Mouse (Mus musculus) lung, postnatal 10 days (tissue): ENCODE results near the gene Dnajb6.
"Not testable (repeated sequence)": the region's sequence is repeated elsewhere in the genome, so short reads cannot be mapped to it uniquely, and the experiment has no call there.

ENCODE experiments used
- DNase-seq: peaks from one replicate; pipeline ENCODE4 v3.0.0; 2021

Dnajb6 gene

DNA sequence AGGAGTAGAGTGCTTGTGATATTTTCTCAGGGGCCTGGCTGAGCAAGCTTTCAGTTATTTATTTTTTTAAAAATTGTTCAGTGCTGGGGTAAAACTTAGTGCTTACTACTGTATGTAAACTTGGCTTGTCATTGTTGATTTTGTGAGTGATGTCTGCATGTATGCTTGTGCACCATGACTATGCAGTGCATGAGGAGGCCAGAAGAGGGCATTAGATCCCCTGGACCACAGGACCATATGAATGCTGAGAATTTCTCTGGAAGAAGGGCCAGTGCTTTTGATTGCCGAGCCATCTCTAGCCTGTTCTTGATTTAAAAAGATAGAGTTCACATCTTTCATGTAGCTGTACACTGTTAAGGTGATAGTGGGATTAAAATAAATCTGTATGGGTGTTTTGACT lies 35.4 kb downstream of the Dnajb6 start:
- peak; percentile 25 for DNase-seq

DNA sequence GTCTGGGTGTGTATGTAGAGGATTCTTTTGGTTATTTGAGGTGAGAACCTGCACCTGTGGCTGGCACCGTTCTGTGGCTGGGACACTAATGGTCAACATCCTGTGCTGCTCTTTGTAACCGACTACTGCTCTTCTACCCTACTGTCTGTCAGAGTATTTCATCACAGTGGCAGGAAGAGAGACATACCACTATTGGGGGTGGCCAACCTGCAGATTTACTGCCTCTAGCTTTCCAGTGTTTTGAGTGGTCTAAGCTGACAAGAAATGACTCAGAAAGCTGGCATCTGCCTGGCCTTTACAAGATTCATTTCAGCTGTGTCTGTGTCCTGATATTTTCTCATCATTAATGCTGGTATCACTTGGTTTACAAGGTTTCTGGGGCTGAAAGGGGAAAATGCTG lies 36.5 kb downstream of the Dnajb6 start:
- DNase-seq = no peak

DNA sequence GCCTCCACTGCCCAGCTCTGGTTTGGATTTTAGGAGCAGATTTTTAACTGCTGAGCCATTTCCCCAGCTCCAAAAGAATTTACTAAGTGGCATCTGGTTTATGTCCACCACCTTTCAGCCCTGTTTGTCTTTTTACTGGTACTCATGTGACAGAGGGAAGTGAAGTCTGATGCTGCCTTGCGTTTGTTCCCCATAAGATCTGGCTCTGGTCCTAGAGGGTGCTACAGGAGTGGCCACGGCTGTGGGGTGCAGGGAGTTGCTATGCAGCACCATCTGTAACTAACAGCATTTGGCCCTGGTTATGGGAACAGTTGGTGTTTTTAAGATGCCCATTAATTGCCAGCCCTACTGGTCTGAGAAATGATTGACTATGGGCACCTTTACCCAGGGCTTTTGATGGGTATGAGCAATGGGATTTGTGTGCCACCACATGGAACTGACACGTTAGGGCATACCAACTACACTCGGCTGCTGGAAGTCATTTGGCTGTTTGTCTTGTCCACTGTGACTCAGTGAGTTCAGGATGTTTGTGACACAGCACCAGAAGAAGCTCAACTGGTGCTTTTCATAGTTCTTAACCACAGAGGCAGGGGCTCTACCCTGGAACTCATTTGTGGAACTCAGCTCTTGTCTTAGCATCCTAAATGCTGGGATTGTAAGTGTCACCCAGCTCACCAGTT lies 37.3 kb downstream of the Dnajb6 start:
- peak; percentile 35 for DNase-seq

DNA sequence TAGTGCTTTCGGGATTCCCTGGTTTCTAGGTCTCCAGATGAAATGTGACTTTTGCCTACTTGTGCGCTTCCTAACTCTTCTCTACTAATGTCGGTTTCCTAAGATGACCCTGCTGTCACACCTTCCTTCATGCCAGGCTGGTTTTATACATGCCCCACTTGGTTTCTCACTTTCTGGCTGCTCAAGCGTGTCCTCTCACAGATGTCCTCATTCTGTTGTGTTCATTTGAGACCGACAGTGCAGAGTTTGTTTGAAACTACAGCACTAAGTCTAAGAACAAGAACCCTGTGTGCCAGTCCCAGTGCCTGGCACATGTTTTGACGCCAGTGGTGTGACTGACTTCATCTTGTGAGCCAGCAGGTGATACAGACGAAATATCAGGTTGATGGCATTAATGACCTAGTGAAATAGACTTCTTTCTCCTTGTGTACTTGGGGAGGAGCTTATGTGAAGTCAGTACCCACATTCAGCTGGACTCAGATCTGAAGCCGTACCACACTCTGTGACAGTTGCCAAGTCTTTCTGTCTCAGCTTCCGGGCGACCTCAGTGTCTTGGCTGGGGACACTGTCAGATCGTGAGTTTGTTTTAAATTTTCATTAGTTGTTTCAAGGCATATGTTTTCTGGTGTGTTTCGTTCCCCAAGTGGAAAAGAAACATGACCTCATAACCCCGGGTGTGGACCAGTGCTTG lies 38.1 kb downstream of the Dnajb6 start:
- DNase-seq = no peak

DNA sequence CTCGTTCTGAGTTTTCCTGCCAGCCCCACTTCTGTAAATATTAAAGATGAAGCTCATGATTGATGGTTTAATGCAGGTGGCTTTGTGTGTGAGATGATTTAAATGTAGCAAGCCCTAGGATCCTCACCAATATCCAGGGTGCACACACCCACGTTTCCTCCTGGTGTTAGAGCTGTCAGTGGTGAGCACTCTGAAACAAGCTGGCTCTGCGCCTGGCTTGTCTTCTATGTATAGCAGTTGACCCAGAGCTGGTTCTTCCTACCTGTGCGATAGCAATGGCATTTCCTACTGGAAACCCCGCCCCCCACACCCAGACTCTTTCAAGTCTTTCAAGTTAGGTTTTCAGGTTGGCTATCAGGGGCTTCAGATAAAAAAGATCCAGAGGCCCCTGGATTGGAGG lies 39.9 kb downstream of the Dnajb6 start:
- DNase-seq = no peak

DNA sequence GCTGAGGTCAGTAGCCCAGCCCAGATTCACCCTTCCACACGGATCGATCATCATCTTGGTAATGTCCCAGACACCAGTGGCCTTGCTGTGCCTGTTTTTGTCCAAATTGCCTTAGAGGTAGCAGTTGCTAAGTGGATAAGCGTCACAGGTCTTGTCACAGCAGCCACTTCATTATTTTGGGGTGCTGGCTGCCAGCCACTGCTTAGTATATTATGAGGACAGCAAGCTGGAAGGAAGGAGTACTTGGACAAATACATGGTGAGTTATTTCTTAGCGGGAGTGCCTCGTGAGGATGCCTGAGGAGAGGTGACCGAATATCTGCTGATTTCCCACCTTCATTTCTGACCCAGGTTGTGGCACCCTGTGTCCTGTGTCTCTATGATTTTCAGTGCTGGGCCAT lies 42.5 kb downstream of the Dnajb6 start:
- no peak for DNase-seq

DNA sequence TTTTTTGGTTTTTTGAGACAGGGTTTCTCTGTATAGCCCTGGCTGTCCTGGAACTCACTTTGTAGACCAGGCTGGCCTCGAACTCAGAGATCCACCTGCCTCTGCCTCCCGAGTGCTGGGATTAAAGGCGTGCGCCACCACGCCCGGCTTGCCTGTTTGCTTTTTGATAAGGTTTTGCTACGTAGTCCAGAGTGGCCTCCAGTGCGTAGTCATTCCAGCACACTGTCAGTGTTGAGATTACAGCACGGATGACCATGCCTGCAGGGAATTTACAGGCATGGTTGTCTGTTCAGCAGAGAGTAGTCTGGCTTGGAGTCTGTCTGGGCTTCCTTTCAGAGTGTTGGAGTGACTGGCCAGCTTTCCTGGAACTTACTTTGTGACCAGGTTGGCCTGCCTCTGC lies 44.2 kb downstream of the Dnajb6 start:
- not testable (repeated sequence) for DNase-seq

DNA sequence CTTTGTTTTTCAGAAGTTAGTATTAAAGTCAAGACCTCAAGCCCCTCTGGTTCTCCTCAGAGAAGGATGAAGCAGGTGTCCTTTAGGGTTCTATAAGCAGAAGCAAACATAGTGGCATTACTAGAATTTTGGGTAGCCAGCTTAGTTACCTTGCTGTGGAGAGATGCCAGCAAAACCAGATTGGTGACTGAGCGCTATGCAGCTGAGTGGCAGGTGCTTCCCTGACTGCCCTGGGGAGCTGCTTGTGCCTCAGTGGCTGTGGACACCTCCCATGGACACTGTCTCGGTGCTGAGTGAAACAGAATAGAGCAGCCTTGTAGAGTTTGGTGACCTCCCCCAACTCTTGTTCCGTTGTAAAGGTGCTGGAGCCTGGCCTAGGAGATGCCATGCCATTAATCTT lies 46.8 kb downstream of the Dnajb6 start:
- no peak for DNase-seq

DNA sequence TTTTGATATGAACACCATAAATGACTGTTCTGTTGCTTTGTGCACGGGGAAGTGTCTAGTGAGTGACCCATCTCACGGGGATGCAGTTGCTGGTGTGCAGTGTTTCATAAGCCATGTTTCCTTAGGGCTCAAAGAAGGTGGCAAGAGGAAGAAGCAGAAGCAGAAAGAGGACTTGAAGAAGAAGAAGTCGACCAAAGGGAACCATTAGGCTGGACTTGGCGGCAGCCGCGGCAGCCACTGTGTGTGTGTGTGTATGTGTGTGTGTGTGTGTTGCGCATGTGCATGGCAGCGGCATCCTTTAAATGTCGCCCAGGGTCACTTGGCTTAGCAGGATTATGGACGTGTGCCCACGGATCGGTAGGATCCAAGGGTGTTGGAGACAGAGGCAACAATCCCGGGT lies 49.4 kb downstream of the Dnajb6 start:
- not testable (repeated sequence) for DNase-seq

DNA sequence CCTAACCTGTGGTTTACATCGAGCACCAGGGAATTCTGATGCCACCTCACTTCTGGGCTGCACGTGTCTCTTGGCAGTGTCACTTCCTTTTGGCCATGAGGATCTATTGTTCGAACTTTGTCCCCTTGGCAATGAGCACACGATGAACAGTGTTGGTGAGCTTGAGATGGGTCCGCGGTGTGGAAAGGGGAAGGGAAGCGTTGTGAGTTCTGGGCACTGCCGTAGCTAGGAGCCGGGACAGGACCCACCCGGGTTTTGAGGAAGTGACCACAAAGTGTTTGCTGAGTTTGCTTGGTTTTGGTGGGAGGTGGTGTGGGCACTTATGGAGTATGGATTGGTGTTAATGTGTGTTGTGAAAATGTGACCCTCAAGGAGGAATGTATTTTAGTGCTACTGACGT lies 50.5 kb downstream of the Dnajb6 start:
- not testable (repeated sequence) for DNase-seq

DNA sequence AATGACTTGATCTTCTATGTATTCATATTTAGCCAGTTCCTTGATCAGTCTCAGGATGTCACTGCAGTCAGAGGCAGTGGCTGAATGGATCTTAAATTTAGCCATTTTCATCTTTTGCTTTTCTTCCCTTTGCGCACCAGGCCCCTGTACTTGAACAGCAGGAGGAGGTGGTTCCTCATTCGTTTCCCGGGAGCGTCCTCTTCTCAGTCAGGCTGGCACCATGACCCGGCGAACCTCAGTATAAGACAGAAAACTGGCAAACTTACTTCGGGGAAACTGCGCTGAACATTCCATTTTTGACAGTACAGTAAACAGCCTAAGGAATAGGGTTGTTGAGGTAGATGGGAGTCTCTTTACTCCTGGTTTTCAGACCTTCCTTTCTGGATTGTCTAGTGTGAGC lies 59.4 kb downstream of the Dnajb6 start:
- DNase-seq = not testable (repeated sequence)

DNA sequence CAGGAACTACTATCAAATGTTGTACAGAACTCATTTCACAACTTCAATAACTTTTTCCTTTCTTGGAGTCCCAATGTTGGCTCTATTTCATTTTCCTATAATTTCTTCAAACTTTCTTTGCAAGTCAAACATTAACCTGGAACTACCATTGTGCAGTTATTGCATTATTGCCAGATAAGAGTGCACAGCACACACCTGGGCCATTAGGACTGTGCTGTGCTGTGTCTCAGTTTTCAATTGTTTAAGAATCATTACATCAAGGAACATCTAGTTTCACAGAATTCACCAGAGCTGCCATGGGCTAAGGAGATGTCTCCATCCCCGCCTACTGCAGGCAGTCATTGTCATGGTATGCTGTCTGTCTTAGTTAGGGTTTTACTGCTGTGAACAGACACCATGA lies 73.5 kb downstream of the Dnajb6 start:
- DNase-seq = no peak

DNA sequence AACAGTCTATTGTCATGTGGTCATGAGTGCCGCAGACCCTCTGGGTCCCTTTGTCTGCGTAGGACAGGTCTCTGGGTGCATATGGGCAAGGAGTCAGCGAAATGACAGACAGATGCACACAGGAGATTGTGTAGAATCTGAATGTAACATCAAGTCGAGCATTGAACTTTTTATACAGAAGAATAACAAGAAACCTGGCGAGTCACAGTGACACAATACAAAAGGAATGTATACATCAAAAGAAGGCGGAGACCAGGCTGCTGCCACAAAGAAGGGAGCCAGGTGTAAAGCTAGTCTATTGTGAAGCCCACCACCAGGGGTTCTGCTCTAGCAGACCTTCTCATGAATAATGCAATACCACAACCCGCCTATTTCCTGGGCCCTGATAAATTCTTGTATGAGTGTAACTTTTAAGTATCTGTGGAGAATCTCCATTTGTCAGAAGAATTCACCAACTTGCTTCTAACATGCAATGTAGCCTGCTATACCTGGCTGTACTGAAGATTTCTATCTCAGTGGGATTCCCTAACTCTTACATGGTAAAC lies 76.0 kb downstream of the Dnajb6 start:
- not testable (repeated sequence) for DNase-seq

DNA sequence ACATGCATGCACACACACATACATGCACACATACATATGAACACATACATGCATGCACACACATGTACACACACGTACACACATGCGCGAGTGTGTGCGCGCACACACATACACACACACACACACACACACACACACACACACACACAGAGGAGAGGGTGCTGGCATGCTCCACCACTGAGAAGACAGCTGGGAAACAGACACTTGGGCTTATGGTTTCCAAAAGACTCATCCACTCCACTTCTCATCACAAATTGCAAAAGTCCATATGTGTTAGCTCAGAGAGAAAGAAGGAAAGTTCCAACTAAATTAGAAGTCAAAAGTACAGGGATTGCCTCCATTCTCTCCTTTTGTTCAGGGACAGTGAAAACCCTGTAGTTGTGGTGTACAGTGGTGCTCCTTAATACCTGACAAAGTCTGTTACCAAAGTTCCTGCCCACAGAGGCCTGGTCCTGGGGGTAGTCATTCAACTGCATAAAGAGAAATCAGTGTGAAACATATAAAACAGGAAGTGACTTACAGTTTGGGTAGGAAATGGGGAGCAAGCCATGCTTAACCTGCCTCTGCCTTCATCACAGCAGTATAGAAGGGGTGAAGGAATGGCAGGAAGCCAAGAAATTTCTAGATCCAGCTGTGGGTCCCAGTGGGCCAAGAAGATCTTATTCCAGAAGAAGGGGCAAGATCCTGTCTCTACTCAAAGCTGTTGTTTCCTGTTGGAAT lies 81.2 kb downstream of the Dnajb6 start:
- no peak for DNase-seq

DNA sequence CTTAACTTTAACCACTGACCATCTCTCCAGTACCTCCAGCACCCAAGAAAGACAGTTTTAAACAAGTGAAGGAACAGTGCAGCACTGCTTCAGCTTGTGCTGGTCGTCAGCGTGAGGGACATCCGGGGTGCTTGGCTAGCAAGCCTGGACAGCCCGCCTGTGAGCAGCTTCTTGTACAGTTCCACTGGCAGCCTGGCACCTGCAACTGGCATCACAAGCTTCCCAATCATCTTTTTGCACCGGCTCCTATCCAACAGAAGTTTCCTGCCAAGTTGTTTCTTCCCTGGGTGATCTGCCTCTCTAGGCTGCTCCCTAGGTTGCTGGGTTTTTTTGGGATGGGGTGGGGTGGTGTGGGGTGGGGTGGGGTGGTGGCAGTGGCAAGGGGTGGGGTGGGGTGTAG lies 81.9 kb downstream of the Dnajb6 start:
- DNase-seq = peak; percentile 17

DNA sequence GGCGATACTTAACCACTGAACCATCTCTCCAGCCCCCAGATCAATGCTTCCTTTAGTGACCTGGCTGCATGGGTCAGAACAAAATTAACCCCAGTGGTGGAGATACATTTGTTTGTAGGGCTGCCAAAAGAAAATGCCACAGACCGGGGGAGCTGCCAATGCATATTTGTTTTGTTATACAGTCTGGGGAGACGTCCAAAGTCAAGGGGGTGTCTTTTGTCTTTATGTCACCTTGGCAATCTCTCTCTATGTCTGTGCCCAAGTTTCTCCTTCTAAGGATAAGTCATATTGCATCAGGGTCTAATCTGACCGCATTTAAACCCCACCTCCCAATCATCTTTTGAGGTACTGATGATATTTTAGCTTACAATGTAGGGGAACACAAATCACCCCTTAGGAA lies 82.8 kb downstream of the Dnajb6 start:
- peak; percentile 24 for DNase-seq

DNA sequence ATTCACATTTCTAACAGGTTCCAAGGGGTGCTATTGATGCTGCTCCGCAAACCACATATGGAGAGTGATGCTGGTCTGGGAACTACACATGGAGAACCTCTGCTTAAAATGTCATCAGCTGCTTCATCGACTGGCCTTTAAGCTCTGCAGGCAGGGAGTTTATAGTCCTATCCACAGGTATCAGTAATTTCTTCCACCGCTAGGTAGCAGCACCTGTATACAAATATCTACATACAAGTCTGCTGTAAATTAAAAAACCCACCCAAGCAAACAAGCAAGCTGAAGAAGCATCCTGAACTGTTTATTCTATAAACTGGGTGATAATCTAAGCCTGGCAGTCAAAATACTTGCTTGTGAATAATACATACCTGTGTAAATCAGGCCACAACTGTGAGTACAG lies 89.3 kb downstream of the Dnajb6 start:
- peak; percentile 36 for DNase-seq

DNA sequence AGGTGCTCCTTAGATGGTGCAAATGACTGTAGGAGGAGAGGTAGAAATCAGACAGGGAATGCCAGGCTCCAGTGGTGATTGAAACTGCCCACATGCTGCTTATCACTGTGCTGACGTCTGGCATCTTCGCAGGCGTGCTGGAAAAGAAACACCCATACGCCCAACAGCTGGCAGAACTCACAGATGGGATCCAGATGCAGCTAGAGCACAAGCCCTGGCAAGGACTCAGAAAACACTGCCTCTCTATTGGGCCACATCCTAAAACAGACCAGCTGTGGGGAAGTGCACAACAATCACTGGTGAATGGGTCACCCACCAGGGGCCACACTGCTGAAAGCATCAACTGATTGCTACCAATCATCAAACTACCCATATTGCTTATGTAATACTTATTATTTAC lies 91.3 kb downstream of the Dnajb6 start:
- peak; percentile 72 for DNase-seq

DNA sequence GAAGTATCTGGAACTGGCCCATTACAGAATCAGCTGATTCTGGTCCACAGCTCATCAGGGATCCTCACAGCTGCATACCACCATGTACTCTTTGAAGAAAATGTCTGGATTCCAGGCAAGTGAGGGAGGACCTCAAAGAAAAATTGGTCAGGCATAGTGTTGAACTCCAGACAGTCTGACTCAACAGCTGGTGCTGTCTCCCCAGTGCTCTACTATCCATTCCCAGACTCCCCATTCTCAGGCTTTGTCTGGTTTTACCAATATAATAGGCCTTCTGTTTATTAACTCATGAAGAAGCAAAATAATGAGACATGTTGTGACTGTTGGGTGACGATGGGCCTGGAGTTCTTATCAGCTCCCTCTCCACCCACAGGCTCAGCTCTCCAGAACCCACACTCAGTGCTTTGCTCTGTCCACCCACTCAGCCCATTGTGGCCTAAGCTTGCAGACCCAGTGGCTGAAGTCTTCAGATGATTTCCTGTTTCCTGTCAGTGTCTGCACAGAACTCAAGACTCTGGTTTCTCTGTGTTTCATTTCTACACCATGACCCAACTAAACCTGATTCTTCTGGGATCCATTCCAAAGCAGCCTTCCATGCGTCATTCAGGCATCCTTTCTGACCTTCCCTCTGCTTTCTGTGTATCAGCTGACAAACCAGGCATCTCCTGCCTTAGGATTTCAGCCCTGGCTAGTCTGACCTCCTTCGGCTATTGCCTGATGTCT lies 107.1 kb downstream of the Dnajb6 start:
- DNase-seq = peak; percentile 21

DNA sequence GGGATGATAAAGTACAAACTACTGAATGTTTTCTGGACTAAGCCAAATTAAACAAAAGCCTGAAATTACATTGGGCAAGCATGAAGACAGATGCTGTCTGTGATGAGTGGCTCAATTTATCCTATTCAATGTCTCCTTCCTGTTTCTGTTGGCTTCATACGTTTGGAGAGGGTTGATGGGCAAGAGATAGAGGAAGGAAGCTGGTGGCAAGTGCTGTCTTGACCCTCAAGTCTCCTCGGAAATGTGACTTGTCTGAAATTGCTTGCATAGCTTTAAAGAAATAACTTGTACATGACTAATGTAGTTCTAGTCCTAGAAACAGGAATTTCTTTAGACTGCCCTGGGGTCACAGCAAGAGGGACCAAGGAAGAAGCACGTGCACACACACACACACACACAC lies 109.5 kb downstream of the Dnajb6 start:
- no peak for DNase-seq

DNA sequence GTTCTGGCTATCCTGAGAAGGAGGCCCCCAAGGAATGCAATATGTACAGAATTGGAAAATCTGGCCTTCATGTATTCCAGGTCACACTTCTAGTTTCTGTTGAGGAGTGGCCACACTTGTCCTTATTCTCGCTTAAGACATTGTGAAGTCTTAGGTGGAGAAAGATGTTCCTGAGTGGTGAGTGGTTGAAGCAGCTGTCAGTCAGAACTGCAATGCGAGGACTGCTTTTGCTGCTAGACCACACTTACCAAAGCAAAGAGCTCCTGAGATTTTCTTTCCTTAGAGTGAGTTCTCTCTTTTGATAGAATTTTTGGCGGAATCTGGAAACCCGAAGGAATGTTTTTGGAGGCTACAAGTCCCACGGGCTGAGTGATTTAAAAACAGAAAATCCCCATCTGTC lies 112.0 kb downstream of the Dnajb6 start:
- DNase-seq = no peak

DNA sequence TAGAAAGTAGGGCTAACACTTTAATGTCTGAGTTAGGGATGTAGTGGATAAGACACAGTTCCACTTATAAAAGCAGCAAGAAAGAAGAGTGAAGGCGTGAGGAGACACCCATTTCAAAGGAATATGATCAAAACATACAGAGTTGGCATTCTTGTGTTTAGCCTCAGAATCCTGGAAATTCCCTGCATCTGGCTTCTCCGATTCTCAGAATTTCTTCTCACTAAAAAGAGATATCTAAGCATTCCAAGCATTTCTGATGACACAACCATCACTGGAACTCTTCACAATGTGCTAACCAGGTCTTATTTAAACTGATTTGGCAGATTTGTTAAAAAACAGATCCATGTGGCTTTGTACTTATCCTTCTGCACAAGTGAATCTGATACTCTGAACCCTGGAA lies 112.6 kb downstream of the Dnajb6 start:
- DNase-seq = no peak

DNA sequence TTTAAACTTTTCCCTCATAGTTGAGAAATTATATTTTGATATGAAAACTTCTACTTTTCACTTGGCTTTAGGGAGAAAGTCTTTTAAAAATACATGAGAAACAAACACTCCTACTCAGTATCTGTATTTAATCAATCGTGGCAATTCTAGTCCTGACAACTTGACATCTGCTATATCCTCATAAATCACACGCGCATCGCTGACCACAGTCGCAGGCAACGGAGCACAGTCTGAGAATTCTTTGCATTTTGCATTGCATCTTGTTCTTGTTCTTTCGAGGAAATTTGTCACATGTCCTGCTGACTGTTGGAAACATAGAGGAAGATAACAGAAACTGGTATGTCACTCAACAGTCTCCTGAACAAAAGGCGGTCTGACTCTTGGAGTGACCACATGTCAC lies 116.9 kb downstream of the Dnajb6 start:
- DNase-seq = no peak
